Comparison of ENCODE assay signal across 9 mouse cellular contexts in genomic region chr4:97418616-97419015, GRCm38 (mm10).
DNase-seq lines count a peak whose midpoint lies in the region; ATAC-seq and TF ChIP-seq lines count a peak whose summit lies in the region.
"Had no signal": no experiment of that assay in that cellular context is flagged by ENCODE, and none has a peak within 500 bp of the region (broad histone marks: within the 10 kb centered on the region; RNA-seq: fewer than 3 reads in every experiment).

No protein-coding gene starts in this region.

- ATAC-seq in lung, embryonic 16.5 days (ENCODE audit: low read depth), result 0 out of 2 replicates have a peak, but pooled peaks have one; percentile 34
- ATAC-seq in inflammation-experienced regulatory T-cells, adult 6 months, result no peak

- no peaks in the 10 kb centered on the region for H3K9me3 ChIP-seq in lung, embryonic 16.5 days (ENCODE audit: control insufficient read depth, low read length)
- H3K9me3 ChIP-seq: limb, embryonic 12.5 days had no signal

- TF ChIP-seq POLR2A in brain, embryonic 14.5 days (IDR thresholded peaks at IDR 0.05; ENCODE audit: borderline replicate concordance, extremely low read depth, insufficient read depth, insufficient read length, poor library complexity, severe bottlenecking), result no peak

- no peak overlapping the region for H3K4me2 ChIP-seq in lung, embryonic 16.5 days (ENCODE audit: low read depth, low read length)
- H3K4me2 ChIP-seq: limb, embryonic 12.5 days had no signal

- no peaks in the 10 kb centered on the region for H3K4me1 ChIP-seq in lung, embryonic 16.5 days (replicated peaks; ENCODE audit: control insufficient read depth, insufficient read depth, low read length)
- H3K4me1 ChIP-seq: limb, embryonic 12.5 days had no signal

- H3K36me3 ChIP-seq in lung, embryonic 16.5 days (ENCODE audit: control insufficient read depth, insufficient read depth, low read length), result no peaks in the 10 kb centered on the region
- H3K36me3 ChIP-seq: limb, embryonic 12.5 days had no signal

- H3K27ac ChIP-seq in lung, embryonic 16.5 days (ENCODE audit: low read length), result no peak overlapping the region
- H3K27ac ChIP-seq: limb, embryonic 12.5 days had no signal

- DNase-seq in brain, embryonic 14.5 days (ENCODE audit: low read depth), result peak; percentile 93
- peak; percentile 85 to 90 for DNase-seq in cerebellum, postnatal 14 days
- DNase-seq in gastrocnemius, postnatal 10 days, result peak; percentile 69
- DNase-seq in kidney, adult 8-10 months, result peak; percentile 14 to 42
- DNase-seq in retina, adult 2 months (ENCODE audit: low read depth, low spot score), result peak; percentile 20
- DNase-seq in spleen, postnatal 36 days (ENCODE audit: low spot score in 2 of 2), result no peak

- H3K9ac ChIP-seq in lung, embryonic 16.5 days (ENCODE audit: low read length), result no peak overlapping the region
- H3K9ac ChIP-seq: limb, embryonic 12.5 days had no signal

- 29% methylated on average over 5 of the region's 5 CpGs for WGBS in lung, embryonic 16.5 days

- no peak for TF ChIP-seq CTCF in brain, embryonic 14.5 days (IDR thresholded peaks at IDR 0.05; ENCODE audit: borderline replicate concordance, extremely low read depth, insufficient read depth, insufficient read length)

- H3K4me3 ChIP-seq in lung, embryonic 16.5 days (ENCODE audit: low read length), result no peak overlapping the region
- H3K4me3 ChIP-seq: limb, embryonic 12.5 days had no signal

- no peaks in the 10 kb centered on the region for H3K27me3 ChIP-seq in lung, embryonic 16.5 days (ENCODE audit: control insufficient read depth, insufficient read depth, low read depth, low read length)
- H3K27me3 ChIP-seq: limb, embryonic 12.5 days had no signal

Comparison
In these comparisons a context has a peak if more than half of its experiments do, and no peak if none do; other contexts are left out.
1. DNase-seq: peak in brain, embryonic 14.5 days (single experiment), cerebellum, postnatal 14 days (2 of 2), gastrocnemius, postnatal 10 days (single experiment), kidney, adult 8-10 months (2 of 2) and retina, adult 2 months (single experiment); none in spleen, postnatal 36 days (0 of 2).